Mouse (Mus musculus) fibroblast of lung, adult 2 months (primary cell): ENCODE results near the gene Kncn.

Source experiments
- DNase-seq: peaks from one replicate; pipeline ENCODE4 v3.0.0-alpha.2; 2011; ENCODE audit warnings: low read depth

Kncn gene

DNA sequence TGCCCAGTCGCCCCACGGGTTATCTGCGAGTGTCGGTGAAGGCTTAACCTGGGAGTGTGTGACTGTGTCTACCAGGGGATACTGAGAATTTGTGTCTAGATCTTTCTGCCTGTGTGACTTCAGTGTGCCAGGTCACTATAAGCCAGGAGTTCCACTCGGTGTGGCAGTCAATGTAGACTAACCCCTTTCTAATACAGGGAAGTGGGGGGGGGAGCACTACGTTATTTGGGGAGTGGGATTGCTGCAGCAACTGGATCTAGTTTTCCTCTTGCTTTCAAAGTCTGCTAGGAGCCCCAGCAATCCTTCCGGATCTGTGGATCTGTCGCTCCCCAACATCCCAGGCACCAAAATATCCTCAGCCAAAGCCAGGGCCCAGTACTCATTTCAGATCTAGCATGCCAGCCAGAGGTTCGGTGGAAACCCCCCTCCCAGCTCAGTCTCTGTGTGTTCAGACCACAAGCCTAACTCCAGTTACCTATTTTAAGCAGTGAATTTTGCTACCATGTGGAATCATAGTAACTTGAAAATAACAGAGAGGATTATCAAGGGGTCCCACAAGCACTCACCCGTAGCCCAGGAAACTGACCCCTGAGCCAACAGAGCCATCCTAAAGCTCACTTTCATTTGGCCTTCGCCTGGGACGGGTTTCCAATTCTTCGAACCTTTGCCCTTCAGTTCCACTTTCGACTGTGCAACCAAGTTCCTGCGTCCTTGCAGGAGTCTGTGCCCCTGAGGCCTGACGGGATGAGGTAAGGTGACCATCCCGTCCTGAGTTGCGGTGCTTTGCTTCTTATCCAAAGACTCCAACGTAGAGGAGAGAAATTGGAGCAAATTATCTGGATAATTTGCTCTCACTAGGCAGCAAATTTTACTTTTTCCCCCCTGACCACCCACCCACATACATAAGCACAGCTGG is 53.1 kb downstream of the Kncn start:
- no peak for DNase-seq

DNA sequence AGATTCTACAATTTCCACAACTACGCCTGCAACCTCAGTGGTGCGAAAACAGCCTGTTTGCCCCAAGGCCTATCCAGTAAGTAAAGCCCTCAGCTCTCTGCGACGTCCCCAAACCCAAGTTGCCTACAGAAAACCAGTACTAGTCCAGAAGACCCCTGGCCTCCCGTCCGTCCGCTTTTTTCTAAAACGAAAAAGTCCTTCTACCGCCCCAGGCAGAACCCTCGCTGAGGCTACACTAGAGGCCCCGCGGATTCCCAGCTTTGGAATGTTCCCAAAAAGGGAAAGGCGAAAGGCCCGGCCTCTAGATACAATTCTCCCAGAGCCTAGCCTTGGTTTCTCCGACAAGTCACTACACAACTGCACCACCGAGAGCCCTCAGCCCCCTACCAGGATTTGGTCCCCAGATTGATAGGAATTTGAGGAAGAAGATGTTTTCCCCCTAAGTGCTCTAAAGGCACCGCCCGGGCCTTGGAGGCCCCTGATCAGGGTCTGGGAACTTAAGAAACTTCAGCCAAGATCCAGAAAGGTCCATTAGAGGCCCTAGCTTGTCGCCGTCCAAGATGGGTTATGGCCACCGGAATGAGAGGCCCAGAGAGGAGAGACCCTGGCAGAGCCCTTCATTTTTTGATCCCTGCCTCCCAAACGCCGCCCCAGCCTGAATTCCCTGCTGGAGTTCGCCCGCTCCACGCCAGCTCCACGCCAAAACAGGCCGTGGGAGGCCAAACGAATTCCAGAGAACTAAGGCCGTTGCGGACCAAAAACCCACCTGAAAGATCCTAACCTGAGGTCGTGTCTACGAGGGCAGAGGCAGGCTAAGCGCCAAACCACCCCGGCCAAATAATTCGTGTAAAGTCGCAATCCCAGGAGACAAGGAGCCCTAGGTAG is 54.3 kb downstream of the Kncn start:
- no peak for DNase-seq
